Mouse (Mus musculus) 416B (cell line): Measurements from ENCODE around the gene Spg21.

Source experiments
- DNase-seq: peaks from one replicate; pipeline ENCODE4 v3.0.0; 2011; ENCODE audit warnings: low read depth

Gene Spg21

DNA sequence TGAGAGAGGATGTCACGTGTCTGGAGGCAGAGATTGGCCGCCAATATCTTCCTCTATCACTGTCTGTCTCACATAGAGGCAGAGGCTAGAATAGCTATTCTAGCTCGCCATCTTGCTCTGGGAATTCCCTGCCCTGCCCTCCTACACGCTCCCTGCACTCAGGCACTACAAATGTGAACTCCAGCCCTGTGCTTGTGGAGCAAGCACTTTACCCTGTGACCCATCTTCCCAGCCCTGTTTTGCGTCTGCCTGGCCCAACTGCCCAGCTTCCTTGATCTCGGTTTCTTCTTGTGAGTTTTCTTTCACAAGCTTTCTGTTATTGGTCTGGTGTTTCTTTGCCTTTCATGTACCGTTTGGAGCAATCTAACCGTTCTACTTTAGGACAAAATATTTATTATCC, 18.4 kb downstream of the Spg21 start:
- DNase-seq = no peak

DNA sequence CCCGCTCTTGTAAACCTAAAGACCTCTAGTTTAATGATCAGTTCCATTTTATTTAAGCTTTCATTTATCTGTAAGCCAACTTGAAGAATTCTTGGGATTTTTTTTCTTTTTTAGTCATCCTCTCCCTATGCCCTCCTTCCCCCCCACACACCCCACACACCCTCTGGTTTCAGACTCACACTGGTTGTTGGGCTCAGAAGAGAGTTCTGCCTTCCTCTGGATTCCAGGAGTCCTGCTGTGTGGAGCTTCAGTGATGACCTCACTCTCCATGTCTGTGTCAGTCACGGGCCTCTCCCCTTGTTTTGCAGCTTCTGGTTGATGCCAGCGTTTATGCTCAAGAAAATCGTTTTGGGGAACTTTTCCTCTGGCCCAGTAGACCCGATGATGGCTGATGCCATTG, 19.3 kb downstream of the Spg21 start:
- DNase-seq = no peak

DNA sequence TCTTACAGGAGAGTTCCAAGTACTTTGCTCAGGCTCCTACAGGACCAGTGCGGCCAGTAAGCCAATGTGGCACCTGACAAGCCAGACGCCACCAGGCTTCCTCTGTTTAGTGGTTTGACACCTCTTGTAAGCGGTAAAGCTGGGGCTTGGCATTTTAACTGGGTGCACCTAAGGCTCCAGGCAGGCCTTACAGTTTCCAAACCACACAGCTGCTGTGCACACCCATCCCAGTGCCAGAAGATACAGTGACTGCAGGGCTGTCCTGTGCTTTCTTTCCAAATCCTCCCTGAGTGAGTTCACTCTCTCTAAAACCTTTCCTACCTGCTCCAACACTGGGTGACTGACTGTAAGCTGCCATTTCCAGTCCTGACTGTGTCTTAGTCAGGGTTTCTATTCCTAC, 30.7 kb downstream of the Spg21 start:
- no peak for DNase-seq

DNA sequence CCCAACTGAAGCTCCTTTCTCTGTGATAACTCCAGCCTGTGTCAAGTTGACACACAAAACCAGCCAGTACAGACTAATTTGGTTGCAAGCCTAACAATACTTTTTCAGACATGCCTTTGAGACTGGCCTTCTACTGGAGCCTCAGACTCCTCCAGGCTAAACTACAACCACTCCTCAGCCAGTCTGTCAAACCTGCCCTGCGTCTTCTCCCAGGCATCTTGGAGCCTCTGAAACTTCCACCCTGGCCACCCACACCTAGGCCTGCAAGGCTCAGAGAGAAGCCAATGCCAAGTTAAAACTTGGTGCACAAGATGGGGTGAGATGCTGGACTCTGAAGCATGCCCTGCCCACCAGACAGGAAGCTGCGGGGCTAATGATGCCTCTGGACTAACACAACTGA, 31.6 kb downstream of the Spg21 start:
- DNase-seq = no peak

DNA sequence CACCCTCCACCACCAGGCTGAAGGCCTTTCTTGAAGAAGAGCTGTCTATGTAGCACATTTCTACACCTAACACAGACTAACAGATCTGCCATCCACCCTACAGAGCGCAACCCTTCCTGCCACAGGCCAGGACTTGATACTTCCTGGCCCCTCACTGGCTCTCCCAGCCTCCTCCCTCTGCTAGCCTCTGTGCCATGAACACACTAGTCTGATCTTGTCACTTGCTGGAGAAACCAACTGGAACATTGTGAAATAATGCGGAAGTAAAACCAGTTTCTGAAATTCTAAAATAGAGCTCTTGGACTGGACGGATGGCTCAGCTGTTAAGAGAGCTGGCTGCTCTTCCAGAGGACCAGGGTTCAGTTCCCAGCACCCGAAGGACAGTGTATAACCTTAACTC, 32.1 kb downstream of the Spg21 start:
- DNase-seq = peak; percentile 34

DNA sequence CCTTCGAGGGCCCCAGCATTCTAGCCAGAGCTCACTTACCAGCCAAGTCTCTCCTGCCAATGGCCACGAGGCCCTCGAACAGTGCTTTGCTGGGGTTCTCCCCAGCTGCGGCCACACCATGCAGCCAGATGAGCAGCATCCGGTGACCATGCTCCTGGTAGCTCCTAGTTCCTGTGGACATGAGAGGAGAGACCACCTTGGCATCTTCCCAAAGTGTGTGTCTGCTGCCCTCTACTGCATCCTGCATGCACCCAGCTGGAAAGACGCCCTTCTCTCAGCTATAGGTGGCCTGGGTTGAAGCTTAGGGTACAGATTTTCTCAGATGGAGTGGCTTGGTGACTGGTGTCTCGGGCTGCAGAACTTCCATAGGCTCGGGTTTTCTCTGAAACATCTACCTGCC, 41.4 kb downstream of the Spg21 start:
- peak; percentile 66 for DNase-seq

DNA sequence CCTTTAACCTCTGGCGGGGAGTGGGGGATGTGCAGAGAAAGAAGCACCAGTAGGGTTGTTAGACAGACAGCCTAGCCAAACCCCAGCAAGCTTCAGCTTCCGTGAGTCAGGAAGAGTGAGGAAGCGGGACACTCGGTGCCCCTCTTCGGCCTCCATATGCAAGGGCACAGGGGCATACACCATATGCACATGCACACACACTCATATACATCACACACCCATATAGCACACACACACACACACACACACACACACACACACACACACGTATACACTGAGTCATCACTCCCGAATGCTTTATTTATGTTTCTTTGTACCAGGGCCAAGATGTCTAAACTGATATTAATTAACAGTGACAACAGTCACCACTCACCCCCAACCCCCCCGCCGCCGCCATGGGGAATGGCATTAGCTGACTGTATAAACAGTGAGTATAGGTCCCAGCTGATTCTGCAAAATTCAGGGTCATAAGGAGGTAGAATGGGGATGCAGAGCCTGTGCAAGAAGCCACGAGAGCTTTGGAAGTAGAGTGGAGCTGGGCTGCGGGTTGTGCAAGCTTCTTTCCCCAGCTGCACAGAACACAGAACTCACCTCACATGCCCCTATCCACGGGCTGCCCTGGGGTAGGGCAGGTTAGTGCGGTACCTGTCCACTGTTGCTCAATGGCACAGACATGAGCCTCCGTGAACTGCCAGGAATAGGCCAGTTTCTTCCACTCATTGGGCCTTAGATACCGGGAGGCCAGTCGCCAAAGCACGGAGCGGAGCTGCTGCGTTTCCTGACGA, 42.2 kb downstream of the Spg21 start:
- DNase-seq = peak; percentile 36

DNA sequence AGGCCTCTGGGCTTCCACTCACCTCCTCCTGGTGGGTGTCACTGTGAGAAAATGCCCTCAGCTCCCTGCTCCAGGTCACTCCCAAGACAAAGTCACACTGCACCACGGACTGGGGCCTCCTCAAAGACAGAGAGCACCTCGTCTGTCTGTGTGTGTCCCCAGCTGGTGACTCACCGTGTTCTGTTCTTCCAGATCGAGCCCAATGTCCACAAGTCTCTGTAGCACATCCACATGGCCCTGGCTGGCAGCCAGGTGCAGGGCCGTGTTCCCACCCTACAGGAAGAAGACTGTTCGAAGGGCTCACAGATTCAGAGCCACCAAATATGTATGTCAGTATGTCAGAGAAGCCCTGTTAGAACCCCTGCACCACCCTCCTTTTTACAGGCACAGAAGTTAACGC, 47.7 kb downstream of the Spg21 start:
- DNase-seq = peak; percentile 67

DNA sequence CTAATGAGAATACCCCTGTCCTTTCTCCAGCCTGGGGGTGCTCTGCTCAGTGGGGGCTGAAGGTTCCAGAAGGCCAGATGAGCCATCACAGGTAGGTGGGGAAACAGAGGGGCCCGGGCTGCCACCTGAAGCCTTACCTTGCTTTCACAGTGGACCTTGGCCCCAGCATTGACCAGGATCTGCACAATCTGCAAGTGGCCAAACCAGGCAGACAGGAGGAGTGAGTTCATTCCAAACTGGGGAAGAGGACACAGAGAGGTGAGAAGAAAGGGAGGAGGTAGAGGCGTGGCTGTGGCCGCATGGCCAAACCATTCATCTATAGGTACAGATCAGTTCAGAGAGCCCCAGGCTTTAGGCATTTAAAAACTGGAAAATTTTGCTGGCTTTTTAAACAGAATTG, 51.8 kb downstream of the Spg21 start:
- DNase-seq = no peak

DNA sequence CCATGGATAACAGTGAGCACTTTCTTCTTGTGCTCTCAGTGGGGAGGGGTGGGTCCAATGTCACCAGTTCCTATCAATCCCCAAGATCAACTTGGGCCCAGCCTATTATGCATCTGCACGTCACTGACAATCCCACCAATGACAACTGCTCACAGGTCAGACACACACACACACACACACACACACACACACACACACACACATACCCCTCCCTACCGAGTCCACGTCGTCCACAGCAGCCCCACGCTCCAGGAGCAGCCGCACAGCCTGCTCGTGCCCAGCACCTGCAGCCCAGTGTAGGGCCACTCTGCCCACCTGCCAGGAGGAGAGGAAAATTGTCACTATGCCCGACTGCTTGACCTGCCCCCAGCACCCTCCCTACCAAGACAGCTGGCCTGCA, 53.7 kb downstream of the Spg21 start:
- no peak for DNase-seq

DNA sequence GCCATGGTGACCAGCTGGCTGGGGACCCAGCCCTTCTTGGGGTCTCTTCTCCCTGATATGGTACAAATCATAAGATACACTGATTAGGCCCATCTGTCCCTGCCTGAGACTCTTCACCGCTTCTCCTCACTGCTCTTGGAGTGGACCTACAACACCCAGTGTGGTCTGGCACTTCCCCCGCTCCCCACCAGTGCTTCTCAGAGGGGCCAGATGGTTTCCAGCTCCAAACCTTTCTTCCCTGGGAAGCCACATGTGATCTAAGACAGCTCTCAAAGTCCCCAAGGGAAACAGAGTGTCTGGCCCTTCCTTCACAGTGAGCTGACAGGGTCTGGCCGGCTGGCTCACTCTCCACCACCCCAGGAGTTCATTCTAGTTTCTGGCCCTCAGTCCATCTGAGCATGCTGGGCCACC, 54.1 kb downstream of the Spg21 start:
- no peak for DNase-seq

DNA sequence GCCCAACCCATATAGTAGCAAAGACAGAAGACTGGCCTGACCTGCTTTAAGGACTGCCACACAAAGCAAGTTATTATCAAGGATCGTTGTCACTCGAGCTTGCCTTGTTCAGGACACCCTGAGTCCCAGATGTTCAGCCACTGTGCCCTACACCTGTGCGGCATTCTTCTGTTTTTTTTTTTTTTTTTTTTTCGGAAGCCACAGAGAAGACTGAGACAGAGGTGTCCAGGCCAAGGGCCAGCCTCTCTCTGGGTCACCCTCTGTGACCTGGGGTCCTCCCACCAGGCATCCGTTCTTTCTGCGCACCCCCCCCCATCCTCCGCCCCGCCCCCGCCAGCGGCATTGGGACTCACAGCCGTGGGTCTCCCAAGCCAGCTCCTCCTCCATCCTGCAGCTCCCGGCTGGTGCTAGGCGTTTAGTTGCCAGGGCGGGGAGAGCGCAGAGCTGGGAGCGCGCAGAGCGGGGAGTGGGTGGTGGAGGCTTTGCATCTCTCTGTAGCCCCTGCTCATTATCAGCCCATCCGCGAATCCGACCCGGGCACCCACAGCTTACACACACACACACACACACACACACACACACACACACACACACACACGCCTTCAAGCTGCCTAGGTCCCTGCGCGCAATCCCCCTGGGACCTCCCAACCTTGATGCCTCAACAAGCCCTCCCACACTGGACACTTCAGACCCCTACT, 59.2 kb downstream of the Spg21 start, which contains the start of gene Ankdd1a:
Gene Ankdd1a (minus strand): TSS at position 387 of the 698 bp plus-strand sequence.
- no peak for DNase-seq

DNA sequence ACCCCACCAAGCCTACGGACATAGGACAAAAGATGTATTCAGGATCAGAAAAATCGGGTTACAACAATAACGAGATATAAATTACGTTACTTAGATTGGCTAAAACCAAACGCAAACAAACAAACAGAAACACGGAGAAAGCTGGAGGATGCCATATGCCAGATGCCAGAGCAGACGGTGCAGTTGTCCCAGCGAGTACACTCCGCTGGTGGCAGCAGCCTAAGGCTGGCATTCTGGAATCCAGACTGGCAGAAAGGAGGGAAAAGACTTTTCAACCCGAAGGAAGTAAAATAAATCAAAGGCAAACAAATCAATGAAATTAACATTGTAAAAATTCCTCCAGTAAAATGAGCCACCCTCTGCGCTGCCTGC, 59.7 kb downstream of the Spg21 start:
- DNase-seq = no peak

DNA sequence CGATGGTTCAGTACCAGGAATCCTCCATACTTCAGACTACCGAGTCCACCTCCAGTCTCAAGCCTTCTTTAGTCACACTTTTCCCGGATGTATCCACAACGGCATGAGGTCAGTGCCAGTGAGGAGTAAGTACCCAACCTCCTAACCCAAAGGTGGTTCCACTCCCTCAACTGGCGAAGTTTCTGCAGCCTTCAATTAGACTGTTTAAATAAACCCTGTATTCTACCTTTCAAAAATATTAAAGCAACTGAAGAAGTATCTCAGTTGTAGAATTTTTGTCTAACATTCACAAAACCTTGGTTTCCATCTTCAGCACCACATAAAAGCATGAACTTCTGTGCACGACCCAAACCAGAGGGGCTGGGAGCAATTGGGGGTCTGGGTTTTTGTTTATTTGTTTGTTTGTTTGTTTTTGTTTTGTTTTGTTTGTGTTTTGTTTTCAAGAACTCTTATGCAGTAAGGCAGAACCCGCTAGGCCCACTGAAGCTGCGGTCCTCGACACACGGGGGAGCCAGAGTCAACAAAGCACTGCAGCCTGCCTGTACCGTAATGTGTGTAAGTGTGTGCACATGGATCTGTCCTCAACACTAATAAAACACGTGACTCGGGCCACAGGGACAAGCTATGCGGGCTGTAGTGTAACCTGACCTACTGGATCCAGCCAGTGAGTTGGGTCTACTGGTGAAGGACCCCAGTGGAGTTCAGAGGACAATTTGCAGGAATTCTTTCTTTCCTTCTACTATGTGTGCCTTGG, 63.0 kb downstream of the Spg21 start:
- DNase-seq = peak; percentile 94

DNA sequence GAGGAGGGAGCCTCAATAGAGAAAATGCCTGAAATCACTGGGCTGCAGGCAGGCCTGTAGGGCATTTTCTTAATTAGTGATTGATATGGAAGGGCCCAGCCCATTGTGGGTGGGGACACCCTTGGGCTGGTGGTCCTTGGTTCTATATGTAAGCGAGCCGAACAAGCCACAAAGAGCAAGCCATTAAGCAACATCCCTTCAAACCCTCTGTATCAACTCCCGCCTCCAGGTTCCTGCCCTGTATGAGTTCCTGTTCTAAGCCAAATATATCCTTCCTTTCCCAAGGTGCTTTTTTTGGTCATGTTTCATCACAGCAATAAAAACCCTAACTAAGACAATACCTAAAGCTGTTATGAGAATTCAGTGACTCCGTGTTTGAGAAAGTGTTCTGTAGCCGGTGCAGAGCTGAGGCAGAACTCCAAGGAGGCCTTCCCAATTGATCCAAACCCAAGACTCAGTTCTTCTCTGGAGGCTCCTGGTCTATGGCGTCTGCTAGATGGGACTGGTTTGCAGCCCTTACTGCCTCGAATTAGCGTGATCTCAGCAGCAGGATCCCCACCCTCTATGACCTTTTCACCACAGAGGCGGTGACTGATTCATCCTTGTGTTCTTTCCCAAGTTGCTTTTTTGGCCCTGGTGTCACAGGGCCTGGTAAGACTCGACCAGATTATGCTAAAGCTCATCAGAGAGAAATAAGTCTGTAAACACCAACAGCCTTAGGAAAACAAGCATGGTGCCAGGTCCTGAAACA, 64.9 kb downstream of the Spg21 start:
- DNase-seq = peak; percentile 73

DNA sequence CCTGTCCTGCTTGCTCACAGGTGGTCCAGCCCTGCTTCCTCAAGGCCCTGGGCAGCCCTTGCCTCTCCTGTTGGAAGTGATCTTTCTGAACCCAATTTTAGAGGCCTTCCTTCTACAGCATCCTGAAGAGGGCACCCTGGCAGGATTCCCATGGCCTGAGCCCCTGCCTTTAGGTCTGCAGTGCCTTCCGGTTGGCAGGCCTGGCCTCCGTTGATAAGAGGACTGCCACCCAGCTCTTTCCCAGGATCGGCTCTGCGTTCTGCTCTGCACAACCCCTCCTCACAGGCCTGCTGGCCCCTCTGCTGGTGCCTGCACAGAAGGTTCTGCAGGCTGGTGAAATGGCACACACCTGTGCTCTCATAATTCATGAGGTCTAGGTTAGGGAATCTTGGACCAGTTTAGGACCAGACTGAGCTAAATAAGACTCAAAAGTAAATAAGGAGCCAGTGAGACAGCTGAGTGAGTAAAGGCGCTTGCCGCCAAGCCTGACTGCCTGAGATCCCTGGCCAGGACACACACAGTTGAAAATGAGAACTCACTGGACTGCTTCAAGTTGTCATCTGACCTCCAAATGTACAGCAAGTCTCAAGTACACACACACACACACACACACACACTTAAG, 67.8 kb downstream of the Spg21 start:
- peak; percentile 82 for DNase-seq

DNA sequence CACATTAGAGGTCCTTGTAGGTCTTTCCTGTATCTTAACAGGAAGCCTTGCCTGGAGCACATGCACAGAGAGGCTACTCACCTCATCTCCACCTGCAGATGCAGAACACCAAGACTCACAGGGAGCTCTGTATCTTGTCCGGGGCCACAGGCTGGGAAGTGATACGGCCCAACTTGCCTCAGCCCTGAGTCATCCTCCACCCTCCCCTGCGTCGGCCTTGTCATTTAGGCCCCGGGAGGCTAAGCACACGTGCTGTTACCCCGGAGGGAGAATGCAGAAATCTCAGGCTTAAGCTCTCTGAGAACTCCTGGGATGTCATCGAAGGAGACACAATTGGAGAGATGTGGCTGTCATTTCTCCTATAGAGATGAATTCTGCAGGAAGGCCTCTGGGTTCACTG, 68.9 kb downstream of the Spg21 start:
- peak; percentile 47 for DNase-seq

DNA sequence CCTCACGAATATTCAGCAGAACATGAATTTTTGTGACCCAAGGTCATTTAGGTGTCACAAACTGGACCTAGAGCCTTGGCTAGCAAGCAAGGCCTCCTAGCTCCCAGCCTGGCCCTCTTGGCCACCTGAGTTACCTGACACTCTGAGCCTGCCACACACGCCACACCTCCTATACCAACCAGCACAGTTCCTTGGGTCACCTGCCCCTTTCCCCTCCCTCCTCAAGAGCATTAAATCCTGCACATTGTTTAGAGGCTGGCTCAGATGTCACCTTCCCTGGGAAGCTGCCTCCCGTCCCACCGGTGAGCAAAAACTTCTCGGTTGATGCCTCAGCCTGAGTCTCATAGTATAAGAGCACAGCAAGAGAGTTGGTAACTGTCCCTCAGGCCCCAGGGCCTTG, 70.5 kb downstream of the Spg21 start:
- DNase-seq = no peak

DNA sequence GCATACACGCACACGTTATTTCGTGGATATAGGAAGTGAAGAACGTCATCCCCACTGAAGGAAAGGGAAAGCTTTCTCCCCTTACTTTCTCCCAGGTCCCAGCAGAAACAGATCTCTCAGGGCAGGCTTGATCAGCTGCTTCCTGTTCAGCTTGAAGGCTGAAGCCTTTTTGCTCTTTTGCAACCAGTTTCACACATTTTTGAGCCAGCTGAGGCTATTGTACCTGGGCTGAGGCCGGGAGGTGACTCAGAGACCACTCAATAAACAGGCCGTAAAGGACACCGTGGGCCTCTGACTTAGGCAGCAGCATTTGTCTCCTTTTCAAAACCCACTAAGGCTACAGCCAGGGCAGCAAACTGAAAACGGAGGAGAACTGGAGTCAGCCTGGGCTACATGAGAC, 72.2 kb downstream of the Spg21 start:
- peak; percentile 90 for DNase-seq

DNA sequence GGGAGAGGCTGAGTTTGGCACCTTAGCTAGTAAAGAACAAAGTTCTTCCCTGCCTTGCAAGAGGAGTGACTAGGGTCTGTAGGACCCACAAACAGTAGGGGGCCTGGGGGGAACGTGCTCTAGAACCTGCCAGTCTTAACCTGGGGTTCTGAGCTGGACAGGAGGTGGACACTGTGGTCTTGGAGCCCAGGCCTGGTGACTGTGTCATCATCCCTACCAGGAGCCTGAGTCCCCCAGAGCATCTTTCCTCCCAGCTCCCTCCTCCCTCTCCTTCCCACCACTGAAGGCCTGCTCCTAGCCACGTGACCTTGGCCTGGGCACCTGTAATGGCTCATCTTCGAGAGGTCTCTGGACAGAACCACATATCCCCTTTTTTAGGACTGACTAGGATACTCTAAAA, 73.4 kb downstream of the Spg21 start:
- DNase-seq = no peak

DNA sequence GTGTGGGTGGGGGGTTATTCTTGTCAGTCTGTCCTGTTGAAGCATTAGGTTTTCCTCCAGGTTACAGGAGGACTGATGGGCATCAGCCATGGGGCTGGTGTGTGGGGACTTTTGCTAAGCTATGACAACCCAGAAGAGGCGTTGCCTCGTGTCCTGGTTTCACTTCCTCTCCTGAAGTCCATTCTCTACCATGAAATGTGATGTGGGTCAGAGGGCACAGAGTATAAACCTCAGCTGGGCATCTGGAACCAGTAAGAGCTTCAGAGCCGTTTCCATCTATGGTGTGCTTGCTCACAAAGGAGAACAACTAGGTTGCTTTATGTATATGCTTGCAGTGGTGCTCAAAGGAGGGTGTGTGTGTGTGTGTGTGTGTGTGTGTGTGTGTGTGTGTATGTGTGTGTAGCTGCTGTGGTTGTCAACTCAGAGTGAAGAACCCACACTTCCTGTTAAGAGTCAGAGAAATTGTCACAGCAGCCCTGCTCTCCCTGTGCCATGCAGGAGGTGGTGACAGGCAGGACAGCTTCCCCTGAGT, 74.5 kb downstream of the Spg21 start:
- DNase-seq = peak; percentile 90
